Mouse (Mus musculus): ENCODE results near the gene Spata31d1d. TPM values are rescaled to one million over a fixed set of nuclear protein-coding genes. Genes with fewer than 3 reads are reported as not detected.
A peak's percentile ranks its signal among the peaks of the same experiment; 100 is the strongest.
"Not testable (repeated sequence)": the region's sequence is repeated elsewhere in the genome, so short reads cannot be mapped to it uniquely, and the experiment has no call there.

Gene Spata31d1d
- total RNA-seq, 4 experiments from 2014 or later = not detected

- DNase-seq = peak; percentile 33
These were observed 3.0 kb downstream of the Spata31d1d start for GRCm38 (mm10) chr13:59728378-59729093.

- no peak for DNase-seq
These were observed 5.2 kb downstream of the Spata31d1d start for GRCm38 (mm10) chr13:59726139-59726867.

- DNase-seq = not testable (repeated sequence)
These were observed 9.5 kb downstream of the Spata31d1d start for GRCm38 (mm10) chr13:59722089-59722488.

GRCm38 (mm10) chr13:59719475-59719874 lies 12.1 kb downstream of the Spata31d1d start:
- DNase-seq = no peak

- not testable (repeated sequence) for DNase-seq
These were observed 12.6 kb downstream of the Spata31d1d start for GRCm38 (mm10) chr13:59718857-59719440.

GRCm38 (mm10) chr13:59713710-59714109 lies 17.8 kb downstream of the Spata31d1d start:
- DNase-seq = no peak

GRCm38 (mm10) chr13:59711984-59712383 lies 19.6 kb downstream of the Spata31d1d start, which contains the start of gene Spata31d1b:
Spata31d1b (plus strand) TSS chr13:59712284.
- not testable (repeated sequence) for DNase-seq

GRCm38 (mm10) chr13:59710230-59710629 lies 21.3 kb downstream of the Spata31d1d start, which contains the start of gene Spata31d1a:
Spata31d1a (minus strand) TSS chr13:59710330.
- no peak for DNase-seq

- no peak for DNase-seq
These were observed 27.0 kb downstream of the Spata31d1d start for GRCm38 (mm10) chr13:59704562-59704961.

GRCm38 (mm10) chr13:59703514-59703913 lies 28.0 kb downstream of the Spata31d1d start:
- DNase-seq = no peak

GRCm38 (mm10) chr13:59700137-59700536 lies 31.4 kb downstream of the Spata31d1d start:
- DNase-seq = not testable (repeated sequence)

GRCm38 (mm10) chr13:59699131-59699530 lies 32.4 kb downstream of the Spata31d1d start:
- no peak for DNase-seq

- no peak for DNase-seq
These were observed 35.8 kb downstream of the Spata31d1d start for GRCm38 (mm10) chr13:59695781-59696180.

- DNase-seq = no peak
These were observed 37.5 kb downstream of the Spata31d1d start, which contains the start of gene 4921517D22Rik for GRCm38 (mm10) chr13:59694008-59694407. 4921517D22Rik (minus strand) TSS chr13:59694108.

GRCm38 (mm10) chr13:59691478-59691877 lies 40.1 kb downstream of the Spata31d1d start:
- DNase-seq = no peak

GRCm38 (mm10) chr13:59690576-59690975 lies 41.0 kb downstream of the Spata31d1d start:
- DNase-seq = no peak

GRCm38 (mm10) chr13:59689843-59690242 lies 41.7 kb downstream of the Spata31d1d start:
- DNase-seq = no peak

- no peak for DNase-seq
These were observed 42.2 kb downstream of the Spata31d1d start for GRCm38 (mm10) chr13:59689313-59689712.

- no peak for DNase-seq
These were observed 43.2 kb downstream of the Spata31d1d start for GRCm38 (mm10) chr13:59688338-59688770.

GRCm38 (mm10) chr13:59685236-59685635 lies 46.3 kb downstream of the Spata31d1d start:
- no peak for DNase-seq

GRCm38 (mm10) chr13:59682629-59683028 lies 48.9 kb downstream of the Spata31d1d start:
- DNase-seq = no peak

- no peak for DNase-seq
These were observed 51.6 kb downstream of the Spata31d1d start for GRCm38 (mm10) chr13:59679908-59680307.

GRCm38 (mm10) chr13:59679306-59679705 lies 52.2 kb downstream of the Spata31d1d start:
- DNase-seq = no peak

All from adrenal gland, adult 8-10 months (tissue).